Mouse (Mus musculus) common myeloid progenitor, adult 5-6 weeks (primary cell): ENCODE data around the gene Sdhaf1. TPM values are rescaled to one million over a fixed set of nuclear protein-coding genes. Genes with fewer than 3 reads are reported as not detected.
A peak's percentile ranks its signal among the peaks of the same experiment; 100 is the strongest.

Experiments used
- ATAC-seq: replicated peaks from 2 replicates; pipeline ENCODE4 v1.8.0; 2016; ENCODE audit warnings: low read depth, mild to moderate bottlenecking, moderate TSS enrichment, inconsistent platforms; ENCODE audit not compliant: poor library complexity, severe bottlenecking
- total RNA-seq: library from RNA; stranded (forward); fragments of 200-1000, 187-1606 nt; gene quantifications from 2 replicates; pipeline ENCODE4 v1.2.3, GENCODE M21; 2017

The Sdhaf1 gene
- total RNA-seq, 1 experiment from 2014 or later: 11.0 TPM

GRCm38 (mm10) chr7:30327140-30327539 is 3.4 kb upstream of the Sdhaf1 start:
- ATAC-seq: no peak

GRCm38 (mm10) chr7:30326427-30326826 is 2.7 kb upstream of the Sdhaf1 start:
- ATAC-seq: no peak

- peak; percentile 18 for ATAC-seq
Observed at GRCm38 (mm10) chr7:30325364-30325763, 1.7 kb upstream of the Sdhaf1 start.

- ATAC-seq: no peak
Observed at GRCm38 (mm10) chr7:30324300-30324944, 727 bp upstream of the Sdhaf1 start.

- ATAC-seq: peak; percentile 9
Observed at GRCm38 (mm10) chr7:30322865-30323264, 830 bp downstream of the Sdhaf1 start.

- ATAC-seq: peak; percentile 97
Observed at GRCm38 (mm10) chr7:30322285-30322667, 1.4 kb downstream of the Sdhaf1 start.

- peak; percentile 78 for ATAC-seq
Observed at GRCm38 (mm10) chr7:30321539-30322284, 2.0 kb downstream of the Sdhaf1 start, which contains the start of gene E130208F15Rik. TSS of gene E130208F15Rik (plus strand) at chr7:30321740.

- ATAC-seq: no peak
Observed at GRCm38 (mm10) chr7:30320946-30321345, 2.7 kb downstream of the Sdhaf1 start.

- no peak for ATAC-seq
Observed at GRCm38 (mm10) chr7:30318142-30318541, 5.6 kb downstream of the Sdhaf1 start.

GRCm38 (mm10) chr7:30315559-30316529 is 7.9 kb downstream of the Sdhaf1 start:
- no peak for ATAC-seq

GRCm38 (mm10) chr7:30314721-30315155 is 9.0 kb downstream of the Sdhaf1 start, which contains the start of gene Syne4:
TSS of gene Syne4 (plus strand) at chr7:30314807.
- no peak for ATAC-seq

GRCm38 (mm10) chr7:30313666-30314320 is 9.9 kb downstream of the Sdhaf1 start:
- ATAC-seq: no peak

- no peak for ATAC-seq
Observed at GRCm38 (mm10) chr7:30310136-30310535, 13.6 kb downstream of the Sdhaf1 start.

GRCm38 (mm10) chr7:30309395-30310129 is 14.1 kb downstream of the Sdhaf1 start:
- ATAC-seq: no peak

- ATAC-seq: peak; percentile 99
Observed at GRCm38 (mm10) chr7:30308076-30309005, 15.4 kb downstream of the Sdhaf1 start, which contains the start of gene Alkbh6. TSS of gene Alkbh6 (plus strand) at chr7:30308717.

- ATAC-seq: no peak
Observed at GRCm38 (mm10) chr7:30306083-30306779, 17.5 kb downstream of the Sdhaf1 start.

GRCm38 (mm10) chr7:30300914-30301313 is 22.8 kb downstream of the Sdhaf1 start:
- 0 out of 2 replicates have a peak, but pooled peaks have one; percentile 66 for ATAC-seq
